22 mouse cellular contexts compared by ENCODE assay signal in the genomic region with DNA sequence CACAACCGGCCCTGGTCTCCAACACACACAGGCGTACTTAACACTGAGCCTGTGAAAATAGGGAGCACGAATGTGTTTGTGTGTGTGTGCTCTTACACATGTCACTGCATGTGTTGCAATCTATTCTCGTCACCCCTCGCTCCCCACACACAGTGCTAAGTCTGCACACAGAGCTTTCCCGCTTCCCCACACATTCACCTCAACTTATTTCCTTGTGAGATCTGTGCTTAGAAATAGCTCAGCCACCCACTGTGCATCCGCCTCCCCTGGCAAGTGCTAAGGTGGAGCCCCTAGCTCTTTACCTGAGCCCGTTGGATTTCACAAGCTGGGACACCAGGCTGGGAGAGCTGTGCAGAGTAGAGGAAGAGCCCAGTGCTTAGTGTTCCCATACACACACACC. TPM values are rescaled to one million over a fixed set of nuclear protein-coding genes. Genes with fewer than 3 reads are reported as not detected.
"Had no signal": no experiment of that assay in that cellular context is flagged by ENCODE, and none has a peak within 500 bp of the region (broad histone marks: within the 10 kb centered on the region; RNA-seq: fewer than 3 reads in every experiment).

No protein-coding gene starts in this region.

- H3K4me1 ChIP-seq: kidney, embryonic 15.5 days; limb, embryonic 10.5 days; liver, embryonic 12.5 days; liver, embryonic 15.5 days; lung, embryonic 15.5 days had no signal

- DNase-seq: kidney, adult 11 months; kidney, adult 8-10 months; kidney, postnatal 10 days; kidney, postnatal 36 days; liver; lung, adult 18-20 months; lung, postnatal 10 days; lung, postnatal 4 days; midbrain, embryonic 14.5 days; thymus, adult 2 months; thymus, postnatal 14 days; thymus, postnatal 4 days had no signal

- H3K27ac ChIP-seq: kidney, embryonic 15.5 days; limb, embryonic 10.5 days; limb, embryonic 13.5 days; liver, embryonic 12.5 days; liver, embryonic 15.5 days; lung, embryonic 15.5 days had no signal

- H3K4me3 ChIP-seq: kidney, embryonic 15.5 days; limb, embryonic 10.5 days; limb, embryonic 13.5 days; liver, embryonic 12.5 days; liver, embryonic 15.5 days; lung, embryonic 15.5 days had no signal

- ATAC-seq: liver, embryonic 12.5 days had no signal

- H3K27me3 ChIP-seq: lung, embryonic 15.5 days had no signal

RNA-seq across cellular contexts. Expression of gene Kcnip3, which starts 23.1 kb away (rescaled TPM):
- total RNA-seq: megakaryocyte-erythroid progenitor cell, adult 5-6 weeks had no signal

RNA-seq across cellular contexts. Expression of gene Prom2, which starts 42.5 kb away (rescaled TPM):
- total RNA-seq: megakaryocyte progenitor cell, adult 5-6 weeks; megakaryocyte-erythroid progenitor cell, adult 5-6 weeks had no signal
- polyA plus RNA-seq: liver, embryonic 12.5 days; liver, embryonic 15.5 days; midbrain, embryonic 11.5 days; midbrain, embryonic 14.5 days; neural tube, embryonic 14.5 days had no signal
